Mouse (Mus musculus) heart, postnatal 4 days (tissue): ENCODE measurements around the gene Ror2. TPM values are rescaled to one million over a fixed set of nuclear protein-coding genes. Genes with fewer than 3 reads are reported as not detected.

Source experiments
- total RNA-seq, 2 experiments: library from RNA; stranded (reverse); gene quantifications; 2 replicates each; pipeline ENCODE4 v1.2.3; 2021

The Ror2 gene
- total RNA-seq, 2 experiments from 2014 or later = 13.2 to 14.6 TPM

Other genes starting within 250 kb of the Ror2 start
- 10 to 100 TPM; 18.2 to 18.3 TPM for gene Sptlc1, start 91.3 kb upstream of the Ror2 start, total RNA-seq
- gene Msx2, start 186.9 kb upstream of the Ror2 start, total RNA-seq = under 1 TPM; 0.55 to 0.86 TPM